Mouse (Mus musculus) ES-CJ7 (cell line): Measurements from ENCODE around the gene Immt.

Experiments used
- DNase-seq: peaks from one replicate; pipeline ENCODE4 v3.0.0; 2011; ENCODE audit warnings: low read depth, low spot score

The Immt gene

GRCm38 (mm10) chr6:71830690-71831580 is at the start of gene Immt:
TSS of gene Immt (plus strand) at chr6:71831331.
- peak; percentile 98 for DNase-seq

- DNase-seq = no peak
Measured at GRCm38 (mm10) chr6:71783165-71783564, 48.0 kb upstream of the Immt start.

GRCm38 (mm10) chr6:71788348-71788747 is 42.8 kb upstream of the Immt start:
- DNase-seq = no peak

DNA sequence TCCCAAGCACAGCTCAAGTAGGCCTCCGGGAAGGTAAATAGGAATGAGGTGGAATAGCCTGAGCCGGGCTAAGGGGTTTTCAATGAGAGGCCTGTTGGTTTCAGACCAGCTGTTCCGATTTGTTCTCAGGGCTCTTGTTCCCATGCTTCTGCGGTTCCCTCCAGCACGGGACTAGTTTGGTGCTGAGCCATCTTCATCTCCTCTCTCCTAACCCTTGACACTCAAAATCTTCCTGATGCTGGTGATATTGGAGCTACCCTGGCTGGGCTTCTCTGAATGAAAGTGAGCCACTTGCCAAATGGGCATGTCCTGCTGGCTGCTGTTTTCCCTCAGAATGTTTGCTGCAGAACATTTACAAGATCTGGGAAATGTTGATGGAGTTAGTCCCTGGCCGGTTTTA is 39.4 kb upstream of the Immt start:
- DNase-seq = no peak

DNA sequence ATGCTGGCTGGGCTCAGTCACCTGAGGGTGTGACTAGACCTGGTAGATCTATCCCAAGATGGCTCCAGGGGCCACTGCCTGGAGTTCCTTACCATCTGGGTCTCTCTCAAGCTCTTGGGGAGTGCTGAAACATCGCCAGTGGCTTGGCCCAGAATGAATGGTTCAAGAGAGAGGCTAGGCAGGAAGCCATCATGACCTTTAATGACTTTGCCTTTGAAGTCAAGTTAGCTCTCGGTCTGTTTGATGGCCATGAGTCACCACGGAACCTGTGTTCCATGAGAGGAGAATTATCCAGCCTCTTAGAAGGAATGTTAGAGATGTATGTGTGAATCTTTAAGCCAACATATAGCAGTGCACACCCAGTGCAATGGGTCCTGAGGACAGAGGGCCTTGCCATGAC is 31.7 kb upstream of the Immt start:
- no peak for DNase-seq

DNA sequence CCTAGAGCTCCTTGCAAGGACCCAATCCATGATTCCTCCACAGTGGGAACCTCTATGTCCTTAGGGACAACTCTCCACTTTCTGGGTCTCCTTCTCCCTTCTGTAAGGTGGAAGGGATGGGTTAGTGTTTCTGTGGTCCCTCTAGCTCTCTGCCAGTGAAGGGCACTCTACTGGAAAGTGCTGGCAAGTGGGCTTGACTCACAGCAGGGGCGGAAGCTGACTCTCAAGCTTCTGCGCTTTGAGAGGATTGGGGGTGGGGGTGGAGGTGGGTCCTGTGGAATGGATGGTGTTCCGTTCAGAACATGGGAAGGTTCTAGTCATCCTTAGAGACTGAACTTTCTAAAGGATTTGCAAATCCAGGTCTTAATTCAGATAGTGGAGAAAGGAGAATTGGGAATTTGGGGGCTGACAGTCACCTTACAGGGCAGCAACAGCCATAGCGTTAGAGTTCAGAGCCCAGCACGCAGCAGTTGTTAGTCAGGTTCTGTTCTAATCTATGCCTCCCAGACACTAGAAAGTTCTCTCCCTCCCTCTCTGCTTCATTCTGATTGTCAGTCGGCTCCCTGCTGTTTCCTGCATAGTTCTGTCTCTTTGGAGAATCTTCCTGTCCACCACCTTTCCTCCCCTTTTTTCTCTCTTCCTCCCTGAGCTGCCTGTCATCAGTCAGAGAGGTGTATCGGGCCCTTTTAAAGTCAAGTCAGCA is 30.0 kb upstream of the Immt start:
- DNase-seq = peak; percentile 34

- DNase-seq = no peak
Measured at GRCm38 (mm10) chr6:71801714-71802094, 29.4 kb upstream of the Immt start.

- no peak for DNase-seq
Measured at GRCm38 (mm10) chr6:71803609-71804008, 27.5 kb upstream of the Immt start.

DNA sequence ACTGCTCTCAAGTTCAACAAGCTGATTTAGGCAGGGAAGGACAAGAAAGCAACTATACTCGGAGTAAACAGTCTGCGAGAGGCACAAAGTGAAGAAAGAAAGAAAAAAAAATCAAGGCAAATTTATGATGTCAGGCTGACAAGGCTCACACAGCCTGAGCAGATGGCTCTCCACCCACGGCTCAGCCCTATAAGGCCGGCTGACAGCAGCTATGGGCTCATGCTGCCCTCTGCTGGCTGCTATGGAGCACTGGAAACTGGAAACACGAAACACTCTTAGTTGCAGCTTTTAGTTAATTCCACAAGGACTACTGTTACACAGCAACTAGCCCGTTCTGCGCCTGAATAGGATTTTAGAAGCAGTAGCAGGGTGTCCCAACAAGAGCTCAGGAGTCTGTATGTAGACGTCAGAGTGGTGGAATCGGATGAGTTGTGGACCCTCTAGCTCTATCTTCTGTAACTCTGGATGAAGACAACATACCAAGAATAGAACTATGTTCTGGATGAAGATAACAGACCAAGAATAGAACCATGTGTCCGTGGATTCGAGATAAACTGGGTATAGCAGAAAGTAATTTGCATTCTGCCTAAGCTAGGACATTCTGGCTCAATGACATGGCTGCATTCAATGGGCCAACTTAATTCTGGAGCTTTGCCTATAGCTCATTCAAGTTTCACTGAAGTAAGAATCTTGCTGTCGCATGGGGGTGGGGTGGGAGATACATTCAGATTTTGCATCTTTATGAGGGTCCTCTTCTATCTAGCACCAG is 26.9 kb upstream of the Immt start:
- DNase-seq = peak; percentile 82

- DNase-seq = no peak
Measured at GRCm38 (mm10) chr6:71806713-71807112, 24.4 kb upstream of the Immt start.

DNA sequence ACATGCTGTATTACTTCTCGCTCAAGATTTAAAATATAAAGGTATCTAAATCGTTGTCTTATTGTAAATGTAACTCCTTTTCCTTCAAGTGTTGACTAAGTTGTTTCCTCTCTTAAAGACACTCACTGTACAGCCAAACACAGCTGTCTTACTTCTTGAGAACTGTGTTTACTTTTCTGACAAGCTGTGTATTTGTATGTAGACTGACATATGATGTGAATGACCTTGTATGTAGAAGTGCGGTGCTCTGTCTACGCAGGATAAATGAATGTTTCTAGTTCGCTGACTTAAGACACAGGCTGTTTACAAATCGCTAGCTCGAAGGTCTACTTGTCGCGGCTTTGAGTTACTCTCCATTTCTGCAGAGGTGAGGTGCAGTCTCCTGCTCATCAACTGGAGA is 21.2 kb upstream of the Immt start:
- no peak for DNase-seq

DNA sequence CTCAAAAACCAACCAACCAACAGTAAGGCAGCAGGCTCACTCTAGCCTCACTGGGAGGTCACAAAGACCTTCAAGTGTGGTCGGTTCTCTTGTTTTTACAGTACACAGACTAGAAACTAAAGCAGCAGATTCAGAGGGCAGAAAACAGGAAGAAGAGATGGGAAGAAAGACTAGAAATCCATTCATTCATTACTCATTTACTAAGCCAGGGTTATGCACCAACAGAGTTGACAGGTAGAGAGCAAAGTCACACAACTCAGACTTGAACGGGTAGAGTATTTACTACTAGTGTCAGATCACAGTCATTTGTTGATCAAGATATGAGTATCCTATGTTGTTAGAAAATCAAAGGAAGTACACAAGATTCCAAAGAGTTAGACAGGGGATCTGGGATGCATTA is 18.3 kb upstream of the Immt start:
- DNase-seq = no peak

GRCm38 (mm10) chr6:71819764-71820292 is 11.3 kb upstream of the Immt start:
- no peak for DNase-seq

DNA sequence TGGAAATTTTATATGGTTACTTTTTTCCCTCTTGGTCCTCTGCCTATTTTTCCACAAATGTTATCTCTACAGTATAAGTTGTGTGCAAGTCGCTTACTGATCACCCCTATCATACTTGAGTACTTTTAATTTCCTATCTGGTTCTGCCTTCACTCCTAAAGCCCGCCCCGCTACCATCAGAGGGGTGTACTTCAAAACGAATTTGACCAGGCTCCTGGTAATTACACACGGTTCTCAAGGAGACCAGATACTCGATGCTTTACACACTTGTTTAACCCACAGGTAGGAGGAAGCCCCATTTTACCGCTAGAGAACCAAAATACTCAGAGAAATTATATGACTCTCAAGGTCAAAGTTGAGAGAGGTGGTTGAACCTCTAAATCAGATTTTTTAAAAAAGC is 8.0 kb upstream of the Immt start:
- no peak for DNase-seq

- DNase-seq = peak; percentile 96
Measured at GRCm38 (mm10) chr6:71823488-71823887, 7.6 kb upstream of the Immt start.

- peak; percentile 25 for DNase-seq
Measured at GRCm38 (mm10) chr6:71823961-71824360, 7.2 kb upstream of the Immt start.

GRCm38 (mm10) chr6:71826869-71827268 is 4.3 kb upstream of the Immt start, which contains the start of gene Mrpl35:
TSS of gene Mrpl35 (minus strand) at chr6:71826969.
- no peak for DNase-seq

DNA sequence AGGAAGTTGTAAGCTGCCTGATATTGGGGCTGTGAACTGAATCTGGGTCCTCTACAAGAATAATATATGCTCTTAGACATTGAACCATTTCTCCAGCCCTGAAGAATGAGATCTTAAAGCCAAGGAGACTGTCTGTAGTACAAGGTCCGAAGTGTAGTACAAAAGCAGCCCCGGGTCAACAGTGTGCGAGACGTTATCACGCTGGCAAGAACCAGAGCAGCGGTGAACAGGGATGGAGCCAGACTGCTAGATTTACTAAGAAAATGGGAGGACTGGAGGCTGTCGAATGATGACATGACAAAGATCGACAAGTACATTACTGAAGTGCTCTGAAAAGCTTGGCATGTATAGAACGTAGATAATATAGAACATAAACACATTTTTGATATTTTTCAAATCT is 1.4 kb upstream of the Immt start:
- no peak for DNase-seq

DNA sequence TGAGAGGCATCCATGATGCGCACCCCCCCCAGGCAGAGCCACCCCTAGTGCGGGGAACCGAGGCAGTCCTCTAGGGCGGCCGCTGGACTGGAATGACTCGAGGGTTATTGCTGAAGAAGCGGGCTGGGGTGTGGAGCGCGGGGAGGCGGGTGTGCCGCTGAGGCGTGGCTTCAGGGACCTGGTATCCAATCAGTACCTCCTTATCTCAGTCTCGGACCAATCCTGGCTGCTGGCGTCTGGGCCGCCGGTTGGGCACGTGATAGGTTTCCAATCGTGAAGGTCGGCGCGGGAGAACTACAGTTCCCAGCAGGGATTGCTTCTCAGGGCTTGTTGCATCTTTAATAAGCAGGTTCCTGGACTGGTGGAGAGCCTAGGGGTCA is 440 bp downstream of the Immt start:
- peak; percentile 99 for DNase-seq

DNA sequence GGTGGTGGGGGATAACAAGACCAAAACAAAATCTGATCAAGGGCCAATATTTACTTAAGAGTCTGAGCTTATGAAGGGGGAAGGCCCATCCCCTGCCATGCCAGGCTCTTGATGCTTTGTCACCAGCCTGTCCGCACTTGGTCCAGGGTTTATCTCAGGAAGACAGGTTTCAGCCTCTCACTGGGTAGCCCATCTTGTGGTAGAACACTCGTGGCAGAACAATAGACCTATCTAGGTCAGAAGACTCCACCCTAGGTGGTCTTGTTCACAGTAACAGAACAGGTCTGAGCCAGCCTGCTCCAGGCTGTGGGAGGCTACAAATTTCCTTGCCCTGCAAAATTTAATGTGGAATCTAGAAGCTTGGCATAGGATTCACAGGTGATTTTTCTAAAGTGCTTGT is 5.7 kb downstream of the Immt start:
- peak; percentile 84 for DNase-seq

- DNase-seq = peak; percentile 53
Measured at GRCm38 (mm10) chr6:71839815-71840214, 8.7 kb downstream of the Immt start.
